Mouse (Mus musculus) bone marrow, adult 2 months (tissue): ENCODE measurements around the gene Plcb4.

ENCODE experiments used
- CTCF ChIP-seq: fragments of 200-500 bp; IDR thresholded peaks from 2 replicates; pipeline ENCODE4 v1.5.1; 2011; ENCODE audit warnings: low read length, control low read depth; ENCODE audit not compliant: control insufficient read depth, insufficient read depth
- POLR2A ChIP-seq: fragments of 200-500 bp; IDR thresholded peaks from 2 replicates; pipeline ENCODE4 v1.6.1; 2011; ENCODE audit warnings: low read depth, mild to moderate bottlenecking, control low read depth, low read length, borderline replicate concordance; ENCODE audit not compliant: control insufficient read depth

- TF ChIP-seq POLR2A (no peak), CTCF (no peak)
These were observed 258.2 kb downstream of the Plcb4 start for GRCm38 (mm10) chr2:135917000-135917399.
